Mouse (Mus musculus): Measurements from ENCODE around the gene Npc1l1.
A peak's percentile ranks its signal among the peaks of the same experiment; 100 is the strongest.

- TF ChIP-seq EP300 (optimal IDR thresholded peaks at IDR 0.05) = no peak
- TF ChIP-seq CTCF (IDR thresholded peaks at IDR 0.05; ENCODE audit: low read depth) = 0 out of 2 replicates have a peak, but pooled peaks have one; percentile 14
These were observed 7.8 kb downstream of the Npc1l1 start for GRCm38 (mm10) chr11:6222187-6222586.
